Mouse (Mus musculus): Measurements from ENCODE around the gene Cemip. TPM values are rescaled to one million over a fixed set of nuclear protein-coding genes. Genes with fewer than 3 reads are reported as not detected.

The Cemip gene
- polyA plus RNA-seq, 1 experiment, result 0.88 TPM

GRCm38 (mm10) chr7:83982566-83982965, 103.7 kb downstream of the Cemip start:
- no peak overlapping the region for H3K4me3 ChIP-seq (ENCODE audit: insufficient read depth, low read length)
- no peaks in the 10 kb centered on the region for H3K4me1 ChIP-seq (ENCODE audit: control insufficient read depth, insufficient read depth, low read length)
- TF ChIP-seq CTCF (IDR thresholded peaks at IDR 0.05; ENCODE audit: low read depth, low read length) (no peak), POLR2A (IDR thresholded peaks at IDR 0.05; ENCODE audit: borderline replicate concordance, low read depth, low read length) (no peak)
- H3K27ac ChIP-seq (ENCODE audit: insufficient read depth, low read depth, low read length), result no peak overlapping the region

- TF ChIP-seq CTCF (IDR thresholded peaks at IDR 0.05; ENCODE audit: low read depth, low read length) (no peak), POLR2A (IDR thresholded peaks at IDR 0.05; ENCODE audit: borderline replicate concordance, low read depth, low read length) (no peak)
- Histone ChIP-seq H3K4me1 (ENCODE audit: control insufficient read depth, insufficient read depth, low read length) (no peaks in the 10 kb centered on the region), H3K27ac (ENCODE audit: insufficient read depth, low read depth, low read length) (no peak overlapping the region), H3K4me3 (ENCODE audit: insufficient read depth, low read length) (no peak overlapping the region)
Observed at GRCm38 (mm10) chr7:83978945-83979536, 107.3 kb downstream of the Cemip start.

- H3K4me1 ChIP-seq (ENCODE audit: control insufficient read depth, insufficient read depth, low read length), result no peaks in the 10 kb centered on the region
- no peak for TF ChIP-seq POLR2A (IDR thresholded peaks at IDR 0.05; ENCODE audit: borderline replicate concordance, low read depth, low read length)
- no peak overlapping the region for H3K4me3 ChIP-seq (ENCODE audit: insufficient read depth, low read length)
- no peak overlapping the region for H3K27ac ChIP-seq (ENCODE audit: insufficient read depth, low read depth, low read length)
Observed at GRCm38 (mm10) chr7:83978410-83978809, 107.9 kb downstream of the Cemip start.

- H3K27ac ChIP-seq (ENCODE audit: insufficient read depth, low read depth, low read length), result no peak overlapping the region
- H3K4me3 ChIP-seq (ENCODE audit: insufficient read depth, low read length), result no peak overlapping the region
- TF ChIP-seq CTCF (IDR thresholded peaks at IDR 0.05; ENCODE audit: low read depth, low read length), result no peak
- TF ChIP-seq POLR2A (IDR thresholded peaks at IDR 0.05; ENCODE audit: borderline replicate concordance, low read depth, low read length), result no peak
- no peaks in the 10 kb centered on the region for H3K4me1 ChIP-seq (ENCODE audit: control insufficient read depth, insufficient read depth, low read length)
Observed at GRCm38 (mm10) chr7:83976413-83976958, 109.8 kb downstream of the Cemip start.

GRCm38 (mm10) chr7:83975283-83975682, 111.0 kb downstream of the Cemip start:
- H3K4me1 ChIP-seq (ENCODE audit: control insufficient read depth, insufficient read depth, low read length), result no peaks in the 10 kb centered on the region
- no peak overlapping the region for H3K27ac ChIP-seq (ENCODE audit: insufficient read depth, low read depth, low read length)
- TF ChIP-seq POLR2A (IDR thresholded peaks at IDR 0.05; ENCODE audit: borderline replicate concordance, low read depth, low read length) (no peak), CTCF (IDR thresholded peaks at IDR 0.05; ENCODE audit: low read depth, low read length) (no peak)
- H3K4me3 ChIP-seq (ENCODE audit: insufficient read depth, low read length), result no peak overlapping the region

GRCm38 (mm10) chr7:83972485-83972884, 113.8 kb downstream of the Cemip start:
- no peaks in the 10 kb centered on the region for H3K4me1 ChIP-seq (ENCODE audit: control insufficient read depth, insufficient read depth, low read length)
- H3K4me3 ChIP-seq (ENCODE audit: insufficient read depth, low read length), result no peak overlapping the region
- TF ChIP-seq POLR2A (IDR thresholded peaks at IDR 0.05; ENCODE audit: borderline replicate concordance, low read depth, low read length) (no peak), CTCF (IDR thresholded peaks at IDR 0.05; ENCODE audit: low read depth, low read length) (no peak)
- no peak overlapping the region for H3K27ac ChIP-seq (ENCODE audit: insufficient read depth, low read depth, low read length)

GRCm38 (mm10) chr7:83966047-83966818, 120.1 kb downstream of the Cemip start:
- TF ChIP-seq POLR2A (IDR thresholded peaks at IDR 0.05; ENCODE audit: borderline replicate concordance, low read depth, low read length), result no peak
- TF ChIP-seq CTCF (IDR thresholded peaks at IDR 0.05; ENCODE audit: low read depth, low read length), result no peak
- no peaks in the 10 kb centered on the region for H3K4me1 ChIP-seq (ENCODE audit: control insufficient read depth, insufficient read depth, low read length)
- no peak overlapping the region for H3K4me3 ChIP-seq (ENCODE audit: insufficient read depth, low read length)
- no peak overlapping the region for H3K27ac ChIP-seq (ENCODE audit: insufficient read depth, low read depth, low read length)

GRCm38 (mm10) chr7:83965181-83965580, 121.1 kb downstream of the Cemip start:
- TF ChIP-seq CTCF (IDR thresholded peaks at IDR 0.05; ENCODE audit: low read depth, low read length) (no peak), POLR2A (IDR thresholded peaks at IDR 0.05; ENCODE audit: borderline replicate concordance, low read depth, low read length) (no peak)
- Histone ChIP-seq H3K4me3 (ENCODE audit: insufficient read depth, low read length) (no peak overlapping the region), H3K4me1 (ENCODE audit: control insufficient read depth, insufficient read depth, low read length) (no peaks in the 10 kb centered on the region), H3K27ac (ENCODE audit: insufficient read depth, low read depth, low read length) (no peak overlapping the region)

- H3K4me3 ChIP-seq (ENCODE audit: insufficient read depth, low read length), result no peak overlapping the region
- H3K4me1 ChIP-seq (ENCODE audit: control insufficient read depth, insufficient read depth, low read length), result no peaks in the 10 kb centered on the region
- TF ChIP-seq POLR2A (IDR thresholded peaks at IDR 0.05; ENCODE audit: borderline replicate concordance, low read depth, low read length) (no peak), CTCF (IDR thresholded peaks at IDR 0.05; ENCODE audit: low read depth, low read length) (no peak)
Observed at GRCm38 (mm10) chr7:83952511-83952910, 133.8 kb downstream of the Cemip start.

GRCm38 (mm10) chr7:83951327-83951726, 135.0 kb downstream of the Cemip start:
- H3K4me3 ChIP-seq (ENCODE audit: insufficient read depth, low read length), result no peak overlapping the region
- no peak overlapping the region for H3K27ac ChIP-seq (ENCODE audit: insufficient read depth, low read depth, low read length)
- TF ChIP-seq CTCF (IDR thresholded peaks at IDR 0.05; ENCODE audit: low read depth, low read length), result no peak
- no peak for TF ChIP-seq POLR2A (IDR thresholded peaks at IDR 0.05; ENCODE audit: borderline replicate concordance, low read depth, low read length)
- no peaks in the 10 kb centered on the region for H3K4me1 ChIP-seq (ENCODE audit: control insufficient read depth, insufficient read depth, low read length)

More at GRCm38 (mm10) chr7:83952511-83952910, 133.8 kb downstream of the Cemip start:
- H3K27ac ChIP-seq (ENCODE audit: insufficient read depth, low read depth, low read length), result no peak overlapping the region
